Mouse (Mus musculus) frontal cortex, postnatal 25 days (tissue): ENCODE results near the gene 1500009C09Rik.

ENCODE experiments used
- DNase-seq, 2 experiments: peaks; one replicate each; pipeline ENCODE4 v3.0.0; 2022; ENCODE audit warnings: low spot score in 2 of 2

The 1500009C09Rik gene

GRCm38 (mm10) chr15:82247131-82247776, 4.9 kb upstream of the 1500009C09Rik start:
- DNase-seq, result no peak

GRCm38 (mm10) chr15:82251579-82251978, 618 bp upstream of the 1500009C09Rik start:
- no peak for DNase-seq

GRCm38 (mm10) chr15:82255248-82255647, 3.1 kb downstream of the 1500009C09Rik start:
- DNase-seq, result no peak

GRCm38 (mm10) chr15:82255944-82256383, 3.8 kb downstream of the 1500009C09Rik start:
- peak; percentile 61 to 70 for DNase-seq

GRCm38 (mm10) chr15:82259510-82259909, 7.3 kb downstream of the 1500009C09Rik start:
- DNase-seq, result peak; percentile 68 to 75

- DNase-seq, result peak; percentile 66 to 70
Observed at GRCm38 (mm10) chr15:82266356-82266755, 14.2 kb downstream of the 1500009C09Rik start.

GRCm38 (mm10) chr15:82268185-82268584, 16.0 kb downstream of the 1500009C09Rik start:
- no peak for DNase-seq

- no peak for DNase-seq
Observed at GRCm38 (mm10) chr15:82268783-82269182, 16.6 kb downstream of the 1500009C09Rik start.

GRCm38 (mm10) chr15:82271201-82271600, 19.0 kb downstream of the 1500009C09Rik start:
- peak; percentile 40 to 68 for DNase-seq

GRCm38 (mm10) chr15:82272295-82272694, 20.1 kb downstream of the 1500009C09Rik start:
- no peak for DNase-seq

- DNase-seq, result no peak
Observed at GRCm38 (mm10) chr15:82274593-82274926, 22.4 kb downstream of the 1500009C09Rik start, which contains the start of gene Sept3. Gene Sept3 (plus strand): TSS chr15:82274893.

- peak; percentile 60 to 65 for DNase-seq
Observed at GRCm38 (mm10) chr15:82274927-82275901, 23.0 kb downstream of the 1500009C09Rik start.

- DNase-seq, result peak; percentile 39 to 52
Observed at GRCm38 (mm10) chr15:82277591-82277990, 25.4 kb downstream of the 1500009C09Rik start.

GRCm38 (mm10) chr15:82280638-82281037, 28.4 kb downstream of the 1500009C09Rik start:
- no peak for DNase-seq

- DNase-seq, result no peak
Observed at GRCm38 (mm10) chr15:82286157-82286556, 34.0 kb downstream of the 1500009C09Rik start.

GRCm38 (mm10) chr15:82290252-82290651, 38.1 kb downstream of the 1500009C09Rik start:
- no peak for DNase-seq

GRCm38 (mm10) chr15:82292851-82293250, 40.7 kb downstream of the 1500009C09Rik start:
- DNase-seq, result no peak

GRCm38 (mm10) chr15:82293271-82293711, 41.1 kb downstream of the 1500009C09Rik start:
- DNase-seq, result no peak

- DNase-seq, result no peak
Observed at GRCm38 (mm10) chr15:82294059-82294458, 41.9 kb downstream of the 1500009C09Rik start.

GRCm38 (mm10) chr15:82298764-82299561, 46.8 kb downstream of the 1500009C09Rik start, which contains the start of gene Wbp2nl:
Gene Wbp2nl (plus strand): TSS chr15:82298954.
- DNase-seq, result no peak

GRCm38 (mm10) chr15:82307107-82307506, 54.9 kb downstream of the 1500009C09Rik start:
- DNase-seq, result no peak

- DNase-seq, result no peak
Observed at GRCm38 (mm10) chr15:82308416-82308815, 56.2 kb downstream of the 1500009C09Rik start.
